Mouse (Mus musculus): ENCODE results near the gene Hoxd9. TPM values are rescaled to one million over a fixed set of nuclear protein-coding genes. Genes with fewer than 3 reads are reported as not detected.

Gene Hoxd9
- total and polyA plus RNA-seq, 3 experiments, result not detected

GRCm38 (mm10) chr2:74746298-74746921 lies 48.9 kb downstream of the Hoxd9 start:
- Histone ChIP-seq H3K9me3 (replicated peaks; ENCODE audit: insufficient read depth, low read length) (no peaks in the 10 kb centered on the region), H3K27me3 (ENCODE audit: control insufficient read depth in 1 of 2, insufficient read depth in 2 of 2, low read length in 2 of 2) (peaks cover 0 to 2% of the 10 kb centered on the region in 2 experiments; a peak in 3 of 4 replicates), H3K4me3 (ENCODE audit: control insufficient read depth in 1 of 2, insufficient read depth in 1 of 2, low read depth in 2 of 2, low read length in 2 of 2) (no peak overlapping the region), H3K79me2 (ENCODE audit: control insufficient read depth, insufficient read depth, low read length, poor library complexity) (no peaks in the 10 kb centered on the region), H3K4me1 (ENCODE audit: control insufficient read depth in 1 of 2, insufficient read depth in 2 of 2, low read length in 2 of 2) (no peaks in the 10 kb centered on the region), H3K27ac (ENCODE audit: control insufficient read depth, low read depth, low read length) (no peak overlapping the region), H3K36me3 (ENCODE audit: control insufficient read depth in 1 of 2, insufficient read depth in 2 of 2, low read length in 2 of 2) (no peaks in the 10 kb centered on the region), H3K9ac (ENCODE audit: control insufficient read depth, low read depth, low read length, poor library complexity, severe bottlenecking) (no peak overlapping the region)
- TF ChIP-seq USF1 (IDR thresholded peaks at IDR 0.05; ENCODE audit: low read depth, low read length) (no peak), ZNF384 (IDR thresholded peaks at IDR 0.05; ENCODE audit: low read depth, low read length) (no peak), GATA1 (IDR thresholded peaks at IDR 0.05; ENCODE audit: low read depth, low read length) (no peak), TBP (IDR thresholded peaks at IDR 0.05; ENCODE audit: low read depth, low read length) (no peak), ELF1 (IDR thresholded peaks at IDR 0.05; ENCODE audit: low read depth, low read length) (no peak), MAX (IDR thresholded peaks at IDR 0.05; ENCODE audit: low read length) (no peak), BHLHE40 (IDR thresholded peaks at IDR 0.05; ENCODE audit: borderline replicate concordance, low read depth, low read length) (no peak), SIN3A (IDR thresholded peaks at IDR 0.05; ENCODE audit: low read length) (no peak), MYB (IDR thresholded peaks at IDR 0.05; ENCODE audit: low read depth, low read length) (no peak), ZC3H11A (IDR thresholded peaks at IDR 0.05; ENCODE audit: low read depth, low read length) (no peak), MYC (IDR thresholded peaks at IDR 0.05; ENCODE audit: low read depth, low read length) (no peak), SMC3 (IDR thresholded peaks at IDR 0.05; ENCODE audit: low read depth, low read length) (no peak), POLR2A (IDR thresholded peaks at IDR 0.05; ENCODE audit: control insufficient read depth in 1 of 2, insufficient read depth in 1 of 2, low read depth in 1 of 2, low read length in 2 of 2, poor library complexity in 1 of 2) (no peak), CTCF (IDR thresholded peaks at IDR 0.05 in 2 of 3, conservative IDR thresholded peaks at IDR 0.05 in 1 of 3; ENCODE audit: control insufficient read depth in 1 of 3, insufficient read depth in 1 of 3, low read depth in 2 of 3, low read length in 3 of 3, poor library complexity in 1 of 3, severe bottlenecking in 1 of 3) (no peak), UBTF (IDR thresholded peaks at IDR 0.05; ENCODE audit: borderline replicate concordance, insufficient read depth, low read depth, low read length) (no peak), ZMIZ1 (IDR thresholded peaks at IDR 0.05; ENCODE audit: low read depth, low read length) (no peak), GABPA (IDR thresholded peaks at IDR 0.05; ENCODE audit: low read depth, low read length) (no peak), ETS1 (IDR thresholded peaks at IDR 0.05; ENCODE audit: low read depth, low read length) (no peak)
- DNase-seq (ENCODE audit: low read depth, low spot score), result no peak

- Histone ChIP-seq H3K9ac (ENCODE audit: control insufficient read depth, low read depth, low read length, poor library complexity, severe bottlenecking) (no peak overlapping the region), H3K79me2 (ENCODE audit: control insufficient read depth, insufficient read depth, low read length, poor library complexity) (no peaks in the 10 kb centered on the region), H3K27ac (ENCODE audit: control insufficient read depth, low read depth, low read length) (no peak overlapping the region), H3K4me3 (ENCODE audit: control insufficient read depth in 1 of 2, insufficient read depth in 1 of 2, low read depth in 2 of 2, low read length in 2 of 2) (no peak overlapping the region), H3K4me1 (ENCODE audit: control insufficient read depth in 1 of 2, insufficient read depth in 2 of 2, low read length in 2 of 2) (no peaks in the 10 kb centered on the region), H3K27me3 (ENCODE audit: control insufficient read depth in 1 of 2, insufficient read depth in 2 of 2, low read length in 2 of 2) (no peaks in the 10 kb centered on the region; a peak in 1 of 4 replicates), H3K36me3 (ENCODE audit: control insufficient read depth in 1 of 2, insufficient read depth in 2 of 2, low read length in 2 of 2) (no peaks in the 10 kb centered on the region), H3K9me3 (replicated peaks; ENCODE audit: insufficient read depth, low read length) (no peaks in the 10 kb centered on the region)
- TF ChIP-seq TAL1 (IDR thresholded peaks at IDR 0.05; ENCODE audit: low read length) (no peak), JUND (IDR thresholded peaks at IDR 0.05; ENCODE audit: low read depth, low read length) (no peak), RCOR1 (IDR thresholded peaks at IDR 0.05; ENCODE audit: low read depth, low read length) (no peak), GATA1 (IDR thresholded peaks at IDR 0.05; ENCODE audit: low read depth, low read length) (no peak), POLR2AphosphoS2 (IDR thresholded peaks at IDR 0.05; ENCODE audit: low read length) (no peak), KAT2A (conservative IDR thresholded peaks at IDR 0.05; ENCODE audit: low read depth, low read length) (no peak), HCFC1 (IDR thresholded peaks at IDR 0.05; ENCODE audit: low read depth, low read length) (no peak), CTCF (IDR thresholded peaks at IDR 0.05 in 2 of 3, conservative IDR thresholded peaks at IDR 0.05 in 1 of 3; ENCODE audit: control insufficient read depth in 1 of 3, insufficient read depth in 1 of 3, low read depth in 2 of 3, low read length in 3 of 3, poor library complexity in 1 of 3, severe bottlenecking in 1 of 3) (no peak), ZMIZ1 (IDR thresholded peaks at IDR 0.05; ENCODE audit: low read depth, low read length) (no peak), MAFK (IDR thresholded peaks at IDR 0.05; ENCODE audit: borderline replicate concordance, low read depth, low read length) (no peak), E2F4 (IDR thresholded peaks at IDR 0.05; ENCODE audit: borderline replicate concordance, low read depth, low read length) (no peak), ZKSCAN1 (IDR thresholded peaks at IDR 0.05; ENCODE audit: low read depth, low read length) (no peak), MXI1 (IDR thresholded peaks at IDR 0.05; ENCODE audit: low read depth, low read length) (no peak), ETS1 (IDR thresholded peaks at IDR 0.05; ENCODE audit: low read depth, low read length) (no peak), GABPA (IDR thresholded peaks at IDR 0.05; ENCODE audit: low read depth, low read length) (no peak)
- no peak for DNase-seq (ENCODE audit: low read depth, low spot score)
Measured at GRCm38 (mm10) chr2:74747006-74747405, 49.5 kb downstream of the Hoxd9 start.
